In genomic region chr6:149348211-149348610, GRCm38 (mm10) we compare ENCODE assay signal across 7 mouse cellular contexts. TPM values are rescaled to one million over a fixed set of nuclear protein-coding genes. Genes with fewer than 3 reads are reported as not detected.
DNase-seq lines count a peak whose midpoint lies in the region; TF ChIP-seq lines count a peak whose summit lies in the region.
"Not testable (repeated sequence)": the region's sequence is repeated elsewhere in the genome, so short reads cannot be mapped to it uniquely, and the experiment has no call there.

No protein-coding gene starts in this region.

- not testable (repeated sequence) for H3K9ac ChIP-seq in MEL (ENCODE audit: control insufficient read depth, low read depth, low read length, poor library complexity, severe bottlenecking)

- not testable (repeated sequence) for TF ChIP-seq CTCF in MEL (IDR thresholded peaks at IDR 0.05 in 2 of 3, conservative IDR thresholded peaks at IDR 0.05 in 1 of 3; ENCODE audit: control insufficient read depth in 1 of 3, insufficient read depth in 1 of 3, low read depth in 2 of 3, low read length in 3 of 3, poor library complexity in 1 of 3, severe bottlenecking in 1 of 3); bone marrow, adult 2 months (IDR thresholded peaks at IDR 0.05; ENCODE audit: control insufficient read depth, insufficient read depth, low read length)

- not testable (repeated sequence) for H3K27me3 ChIP-seq in MEL (ENCODE audit: control insufficient read depth in 1 of 2, insufficient read depth in 2 of 2, low read length in 2 of 2); splenic B cell, adult 2 months (ENCODE audit: control insufficient read depth, insufficient read depth, low read length, poor library complexity, severe bottlenecking)

- peak; percentile 74 for DNase-seq in 416B (ENCODE audit: low read depth)
- DNase-seq in B cell, adult 2 months: peak; percentile 74 to 80
- peak; percentile 69 for DNase-seq in MEL (ENCODE audit: low read depth, low spot score)
- peak; percentile 51 for DNase-seq in R1 (ENCODE audit: low read depth, low spot score)
- peak; percentile 74 for DNase-seq in splenic B cell, adult 2 months (ENCODE audit: low read depth, low spot score)
- DNase-seq in thymus, postnatal 0 days (ENCODE audit: low spot score): peak; percentile 40

- not testable (repeated sequence) for TF ChIP-seq EP300 in MEL (IDR thresholded peaks at IDR 0.05; ENCODE audit: low read depth in 1 of 2, low read length in 2 of 2)

- H3K27ac ChIP-seq in MEL (ENCODE audit: control insufficient read depth, low read depth, low read length): not testable (repeated sequence)
- H3K27ac ChIP-seq in bone marrow, adult 2 months (ENCODE audit: control insufficient read depth, insufficient read depth, low read depth, low read length, poor library complexity): 0 out of 2 replicates have a peak overlapping the region, but pooled peaks have one; percentile 39

- TF ChIP-seq RAD21 in MEL (IDR thresholded peaks at IDR 0.05; ENCODE audit: low read depth, low read length): not testable (repeated sequence)

- TF ChIP-seq POLR2A in MEL (IDR thresholded peaks at IDR 0.05; ENCODE audit: control insufficient read depth in 1 of 2, insufficient read depth in 1 of 2, low read depth in 1 of 2, low read length in 2 of 2, poor library complexity in 1 of 2); bone marrow, adult 2 months (IDR thresholded peaks at IDR 0.05; ENCODE audit: borderline replicate concordance, control insufficient read depth, low read depth, low read length): not testable (repeated sequence)

- H3K4me1 ChIP-seq in MEL (ENCODE audit: control insufficient read depth in 1 of 2, insufficient read depth in 2 of 2, low read length in 2 of 2); bone marrow, adult 2 months (ENCODE audit: control insufficient read depth, insufficient read depth, low read length): not testable (repeated sequence)

- H3K4me3 ChIP-seq in MEL (ENCODE audit: control insufficient read depth in 1 of 2, insufficient read depth in 1 of 2, low read depth in 2 of 2, low read length in 2 of 2); bone marrow, adult 2 months (replicated peaks; ENCODE audit: control insufficient read depth, low read depth, low read length): not testable (repeated sequence)

- not testable (repeated sequence) for H3K36me3 ChIP-seq in MEL (ENCODE audit: control insufficient read depth in 1 of 2, insufficient read depth in 2 of 2, low read length in 2 of 2); splenic B cell, adult 2 months (ENCODE audit: control insufficient read depth, insufficient read depth, low read length, poor library complexity, severe bottlenecking)

- 80% methylated on average over 6 of the region's 6 CpGs for WGBS in bone marrow, adult 2 months

- H3K79me2 ChIP-seq in MEL (ENCODE audit: control insufficient read depth, insufficient read depth, low read length, poor library complexity): not testable (repeated sequence)

- H3K9me3 ChIP-seq in MEL (replicated peaks; ENCODE audit: insufficient read depth, low read length): not testable (repeated sequence)

RNA-seq across cellular contexts. Expression of gene Resf1, which starts 39.0 kb away (rescaled TPM):
- 12.8 and 12.9 TPM in 2 replicates for total RNA-seq in MEL (2012; rRNA removed)
- 100 to 1,000 TPM in 1 of 2 experiments, 10 to 100 TPM in 1; 20.4 to 103 TPM for polyA plus RNA-seq in MEL (2012; ENCODE audit: insufficient read depth in 1 of 2, insufficient read length in 2 of 2, low read depth in 1 of 2, low replicate concordance in 2 of 2, missing spikeins in 1 of 2)
- polyA plus RNA-seq in bone marrow, adult 2 months (2011; ENCODE audit: insufficient read depth, insufficient read length, low replicate concordance, missing spikeins): 17.1 and 34.0 TPM in 2 replicates
- 44.5 and 45.9 TPM in 2 replicates for polyA plus RNA-seq in thymus, postnatal 0 days (2015; fragmentation: Nextera tagmentation; extraction: Ambion mirVana)
